Mouse (Mus musculus) stomach, embryonic 14.5 days (tissue): ENCODE measurements around the gene Ralb. TPM values are rescaled to one million over a fixed set of nuclear protein-coding genes. Genes with fewer than 3 reads are reported as not detected.
A peak's percentile ranks its signal among the peaks of the same experiment; 100 is the strongest.

ENCODE experiments used
- ATAC-seq: fragments of 200-750 bp; cut with Nextera tagmentation; 2 replicates; pipeline ENCODE4 v1.8.0; 2017; ENCODE audit warnings: low read depth, moderate TSS enrichment; ENCODE audit not compliant: insufficient number of reproducible peaks, insufficient read depth, low FRiP score
- H3K27ac ChIP-seq: fragments of 300-500 bp; sonication (generic); 2 replicates; pipeline ENCODE4 v1.5.1; 2014; ENCODE audit warnings: mild to moderate bottlenecking, low read length, moderate library complexity, mixed read lengths
- H3K27me3 ChIP-seq: fragments of 300-500 bp; sonication (generic); 2 replicates; pipeline ENCODE4 v1.6.1; 2014; ENCODE audit warnings: low read length, control low read depth, mixed read lengths; ENCODE audit not compliant: control insufficient read depth, insufficient read depth
- H3K36me3 ChIP-seq: fragments of 300-500 bp; sonication (generic); 2 replicates; pipeline ENCODE4 v1.6.1; 2014; ENCODE audit warnings: mild to moderate bottlenecking, control low read depth, low read length, moderate library complexity, mixed read lengths; ENCODE audit not compliant: control insufficient read depth, insufficient read depth
- H3K4me1 ChIP-seq: fragments of 300-500 bp; sonication (generic); 2 replicates; pipeline ENCODE4 v1.6.1; 2014; ENCODE audit warnings: low read length, control low read depth, mixed read lengths; ENCODE audit not compliant: control insufficient read depth, insufficient read depth
- H3K4me2 ChIP-seq: fragments of 300-500 bp; sonication (generic); replicated peaks from 2 replicates; pipeline ENCODE4 v1.6.1; 2014; ENCODE audit warnings: low read depth, low read length, control low read depth
- H3K4me3 ChIP-seq: fragments of 300-500 bp; sonication (generic); 2 replicates; pipeline ENCODE4 v1.5.1; 2014; ENCODE audit warnings: low read depth, low read length, control low read depth
- H3K9ac ChIP-seq: fragments of 300-500 bp; sonication (generic); replicated peaks from 2 replicates; pipeline ENCODE4 v1.6.1; 2014; ENCODE audit warnings: low read depth, mild to moderate bottlenecking, control low read depth, low read length, moderate library complexity, mixed read lengths
- H3K9me3 ChIP-seq: fragments of 300-500 bp; sonication (generic); 2 replicates; pipeline ENCODE4 v1.6.1; 2016; ENCODE audit warnings: low read depth, low read length, control low read depth; ENCODE audit not compliant: control insufficient read depth
- WGBS: fragments of 180-500 bp; shearing (Covaris S2); extraction: QIAGEN DNeasy Blood & Tissue Kit; methylation state at CpG from one replicate; pipeline ENCODE4 v1.1.7; 2014; 5-methylcytosine and 5-hydroxymethylcytosine counted together
- polyA plus RNA-seq: library from polyadenylated mRNA; unstranded; fragments of >200 nt; fragmentation: Nextera tagmentation; extraction: Ambion mirVana; gene quantifications from 2 replicates; pipeline ENCODE4 v1.2.1, GENCODE M21; 2014

The Ralb gene
- polyA plus RNA-seq, 1 experiment from 2014 or later: 103 TPM

DNA sequence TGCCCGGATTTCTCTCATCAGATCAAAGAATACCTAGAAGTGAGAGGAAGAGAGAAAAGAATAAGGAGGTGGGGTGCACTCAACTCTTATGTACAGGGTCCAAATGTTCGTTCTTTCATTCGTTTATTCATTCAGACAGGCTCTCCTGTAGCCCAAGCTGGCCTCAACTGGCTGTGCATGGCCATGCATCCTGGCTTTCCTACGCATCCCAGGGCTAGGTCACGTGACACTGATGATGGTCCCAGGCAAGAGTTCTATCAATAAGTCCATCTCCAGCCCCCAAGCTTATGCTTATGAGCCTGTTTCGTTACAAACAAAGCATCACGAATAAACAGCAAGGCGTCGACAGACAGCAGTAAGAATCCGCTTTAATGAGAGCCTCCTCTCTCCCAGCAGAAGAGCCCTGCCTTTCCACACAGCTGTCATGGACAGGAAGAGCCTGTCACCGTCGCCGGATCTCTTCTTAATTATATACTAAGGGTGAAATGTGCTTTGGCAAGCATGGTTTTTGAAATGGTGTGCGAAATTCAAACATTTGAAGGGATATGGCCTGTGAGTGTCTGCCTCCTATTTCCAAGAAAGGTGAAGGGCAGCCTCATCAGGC, 32.7 kb downstream of the Ralb start:
- H3K27ac ChIP-seq: no peak overlapping the region
- H3K4me1 ChIP-seq: no peaks in the 10 kb centered on the region
- ATAC-seq: no peak
- H3K27me3 ChIP-seq: no peaks in the 10 kb centered on the region
- H3K9me3 ChIP-seq: no peaks in the 10 kb centered on the region
- H3K9ac ChIP-seq: no peak overlapping the region
- WGBS: 55% methylated on average over 14 of the region's 14 CpGs
- no peak overlapping the region for H3K4me2 ChIP-seq
- H3K4me3 ChIP-seq: no peak overlapping the region
- peaks cover 35% of the 10 kb centered on the region for H3K36me3 ChIP-seq

DNA sequence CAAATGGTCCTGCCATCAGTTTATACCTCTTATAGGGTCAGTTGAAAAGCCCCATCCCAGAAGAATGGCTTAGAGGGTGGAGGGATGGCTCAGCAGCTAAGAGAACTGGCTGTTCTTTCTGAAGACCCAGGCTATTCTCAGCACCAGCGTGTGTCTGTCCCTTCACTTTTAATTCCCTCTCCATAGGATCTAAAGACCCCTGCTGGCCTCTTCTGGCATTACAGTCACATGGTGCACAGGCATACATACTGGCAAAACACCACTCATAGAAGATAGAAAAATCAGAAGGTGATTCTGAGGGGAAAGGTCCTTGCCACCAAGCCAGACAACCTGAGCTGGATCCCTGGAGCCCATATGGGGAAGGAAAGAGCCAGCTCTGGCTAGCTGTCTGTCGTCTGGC, 41.2 kb downstream of the Ralb start:
- Histone ChIP-seq H3K36me3 (no peaks in the 10 kb centered on the region), H3K4me1 (no peaks in the 10 kb centered on the region), H3K4me3 (no peak overlapping the region), H3K27me3 (no peaks in the 10 kb centered on the region), H3K4me2 (no peak overlapping the region), H3K9ac (no peak overlapping the region), H3K27ac (no peak overlapping the region), H3K9me3 (no peaks in the 10 kb centered on the region)
- 42% methylated on average over 2 of the region's 2 CpGs for WGBS
- no peak for ATAC-seq

DNA sequence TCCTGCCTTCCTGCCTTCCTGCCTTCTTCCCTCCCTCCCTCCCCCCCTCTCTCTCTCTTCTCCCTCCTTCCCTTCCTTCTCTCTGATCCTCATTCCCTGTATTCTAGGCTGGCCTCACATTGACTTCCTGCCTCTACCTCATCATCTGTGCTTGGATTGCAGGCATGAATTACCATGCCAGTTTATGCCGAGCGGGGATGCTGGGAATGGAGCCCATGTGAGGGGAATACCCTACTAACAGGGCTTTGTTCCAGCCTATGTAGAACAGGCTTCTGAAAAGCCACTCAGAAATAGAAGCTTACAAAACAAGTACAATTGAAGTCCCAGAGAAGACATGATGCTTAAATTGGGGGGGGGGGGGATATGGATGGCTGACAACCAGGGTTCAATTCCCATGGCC, 44.5 kb downstream of the Ralb start:
- no peak for ATAC-seq
- Histone ChIP-seq H3K4me1 (0 out of 2 replicates have a peak, but pooled peaks cover 4% of the 10 kb centered on the region), H3K9ac (no peak overlapping the region), H3K9me3 (no peaks in the 10 kb centered on the region), H3K27me3 (0 out of 2 replicates have a peak, but pooled peaks cover 3% of the 10 kb centered on the region), H3K4me2 (no peak overlapping the region), H3K4me3 (no peak overlapping the region), H3K36me3 (no peaks in the 10 kb centered on the region), H3K27ac (no peak overlapping the region)
- WGBS: 79% methylated on average over 2 of the region's 2 CpGs

DNA sequence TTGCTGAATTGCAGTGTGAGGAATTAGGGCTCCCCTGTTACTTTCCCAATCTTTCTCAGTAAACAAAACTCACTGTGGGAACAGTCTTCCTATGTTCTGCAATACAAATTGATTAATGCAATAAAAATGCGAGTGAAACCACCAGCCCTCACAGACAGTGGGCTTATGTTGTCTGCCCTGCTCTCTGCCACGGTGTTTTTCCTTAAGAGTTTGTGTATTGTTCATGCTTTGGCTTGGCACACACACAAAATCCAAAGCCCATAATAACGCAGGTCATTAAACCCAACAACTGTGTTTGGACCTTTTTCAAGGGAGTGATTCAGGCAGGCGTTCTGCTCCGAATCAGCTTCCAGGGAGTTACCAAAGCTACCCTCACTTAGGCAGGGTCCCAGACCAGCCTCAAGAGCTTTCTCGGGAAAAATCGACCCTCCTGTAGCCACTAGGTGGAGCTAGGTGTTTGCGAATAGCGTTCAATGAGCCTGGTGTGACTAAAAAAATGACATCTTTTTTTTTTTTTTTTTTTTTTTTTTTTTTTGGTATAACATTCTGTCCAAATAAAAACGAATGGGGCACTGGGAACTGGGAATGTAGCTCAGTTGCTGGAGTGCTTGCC, 46.5 kb downstream of the Ralb start:
- Histone ChIP-seq H3K4me2 (no peak overlapping the region), H3K4me3 (no peak overlapping the region)

DNA sequence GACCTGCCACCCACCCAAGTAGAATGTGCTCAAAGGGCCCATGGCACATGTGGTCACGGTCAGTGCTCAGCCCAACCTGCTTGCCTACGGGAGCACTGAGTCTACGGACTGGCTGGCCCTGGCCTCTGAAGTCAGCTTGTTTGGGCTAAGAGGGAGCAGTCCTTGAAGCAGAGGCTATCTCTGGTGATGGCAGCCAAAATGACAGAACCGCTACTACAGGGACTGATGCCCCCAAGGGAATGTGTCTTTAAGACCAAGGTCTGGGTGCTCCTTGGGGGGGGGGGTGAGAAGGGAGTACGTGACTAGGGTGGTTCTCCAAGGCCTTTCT, 47.1 kb downstream of the Ralb start:
- Histone ChIP-seq H3K27ac (no peak overlapping the region), H3K4me3 (no peak overlapping the region), H3K4me1 (0 out of 2 replicates have a peak, but pooled peaks cover 4% of the 10 kb centered on the region), H3K4me2 (0 out of 2 replicates have a peak overlapping the region, but pooled peaks have one; percentile 18), H3K27me3 (0 out of 2 replicates have a peak, but pooled peaks cover 3% of the 10 kb centered on the region), H3K9me3 (no peaks in the 10 kb centered on the region), H3K9ac (no peak overlapping the region), H3K36me3 (no peaks in the 10 kb centered on the region)
- ATAC-seq: no peak
- whole genome bisulfite sequencing: 42% methylated on average over 5 of the region's 5 CpGs

More for the DNA sequence above, 46.5 kb downstream of the Ralb start:
- H3K27ac ChIP-seq: no peak overlapping the region
- no peak overlapping the region for H3K9ac ChIP-seq
- no peak for ATAC-seq
- 13% methylated on average over 10 of the region's 10 CpGs for WGBS
- no peaks in the 10 kb centered on the region for H3K36me3 ChIP-seq
- 0 out of 2 replicates have a peak, but pooled peaks cover 4% of the 10 kb centered on the region for H3K4me1 ChIP-seq
- 0 out of 2 replicates have a peak, but pooled peaks cover 3% of the 10 kb centered on the region for H3K27me3 ChIP-seq
- no peaks in the 10 kb centered on the region for H3K9me3 ChIP-seq

DNA sequence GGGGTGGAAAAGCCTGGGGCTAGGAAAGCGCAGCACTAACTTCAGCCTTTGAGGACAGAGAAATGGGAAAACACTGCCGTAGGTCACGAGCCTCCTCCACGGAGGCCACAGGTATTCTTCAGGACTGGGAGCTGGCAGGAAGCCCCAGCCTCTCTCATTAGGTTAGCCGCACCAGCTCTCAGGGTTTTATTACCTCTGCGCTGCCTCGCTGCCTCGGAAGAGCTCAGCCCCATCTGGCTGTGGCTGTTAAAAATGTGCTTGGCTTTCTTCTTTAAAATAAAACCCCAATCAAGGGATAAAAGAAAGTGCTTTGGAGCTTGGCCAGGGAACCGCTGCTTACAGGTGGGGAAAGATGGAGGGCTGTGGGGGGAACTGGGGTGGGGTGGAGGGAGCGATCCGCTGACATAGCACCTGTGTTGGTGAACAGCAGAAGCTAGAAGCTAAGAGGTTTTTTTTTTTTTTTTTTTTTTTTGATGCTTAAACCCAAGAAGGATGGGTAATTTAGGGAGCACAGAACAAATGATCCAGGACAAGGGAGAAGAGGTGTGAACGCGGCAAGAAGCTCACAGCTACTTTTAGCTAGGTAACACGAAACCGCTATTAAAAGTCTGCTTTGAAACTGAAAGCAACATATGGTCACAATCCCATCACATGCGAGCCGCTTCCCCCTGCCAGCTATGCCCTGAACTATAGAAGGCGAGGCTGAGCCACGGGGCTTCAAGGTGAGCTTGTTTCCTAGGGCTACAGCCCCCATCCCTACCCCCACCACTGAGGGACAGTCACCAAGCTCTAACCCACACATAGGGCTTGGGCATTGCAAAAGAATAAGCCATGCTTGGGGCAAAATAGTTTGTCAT, 47.7 kb downstream of the Ralb start:
- Histone ChIP-seq H3K27ac (no peak overlapping the region), H3K9me3 (no peaks in the 10 kb centered on the region), H3K9ac (no peak overlapping the region), H3K4me3 (no peak overlapping the region), H3K36me3 (no peaks in the 10 kb centered on the region), H3K4me2 (0 out of 2 replicates have a peak overlapping the region, but pooled peaks have one; percentile 18), H3K4me1 (0 out of 2 replicates have a peak, but pooled peaks cover 4% of the 10 kb centered on the region), H3K27me3 (0 out of 2 replicates have a peak, but pooled peaks cover 3% of the 10 kb centered on the region)
- 19% methylated on average over 19 of the region's 19 CpGs for WGBS
- ATAC-seq: no peak

DNA sequence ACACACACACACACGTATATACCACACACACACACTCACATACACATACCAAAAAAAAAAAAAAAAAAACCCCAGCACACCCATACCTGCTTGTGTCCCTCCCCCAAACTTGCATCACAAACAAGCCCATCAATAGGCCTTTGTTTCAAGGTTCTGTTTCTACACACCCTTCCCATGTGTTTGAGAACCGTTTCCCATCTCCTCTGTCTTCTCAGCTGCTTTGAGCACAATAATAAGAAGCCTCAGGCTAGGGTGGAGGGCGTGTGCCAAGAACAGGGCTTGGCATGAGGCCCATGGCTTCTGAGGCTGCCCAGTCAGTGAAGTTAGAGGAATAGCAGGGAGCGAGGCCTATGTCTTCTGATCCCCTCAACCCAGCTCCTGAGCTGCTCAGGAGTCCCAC, 50.9 kb downstream of the Ralb start:
- H3K4me1 ChIP-seq: 0 out of 2 replicates have a peak, but pooled peaks cover 4% of the 10 kb centered on the region
- H3K9ac ChIP-seq: no peak overlapping the region
- WGBS: 67% methylated on average over 3 of the region's 4 CpGs
- no peak for ATAC-seq
- no peak overlapping the region for H3K4me3 ChIP-seq
- H3K36me3 ChIP-seq: no peaks in the 10 kb centered on the region
- no peak overlapping the region for H3K27ac ChIP-seq
- no peak overlapping the region for H3K4me2 ChIP-seq
- H3K27me3 ChIP-seq: 0 out of 2 replicates have a peak, but pooled peaks cover 3% of the 10 kb centered on the region
- no peaks in the 10 kb centered on the region for H3K9me3 ChIP-seq

DNA sequence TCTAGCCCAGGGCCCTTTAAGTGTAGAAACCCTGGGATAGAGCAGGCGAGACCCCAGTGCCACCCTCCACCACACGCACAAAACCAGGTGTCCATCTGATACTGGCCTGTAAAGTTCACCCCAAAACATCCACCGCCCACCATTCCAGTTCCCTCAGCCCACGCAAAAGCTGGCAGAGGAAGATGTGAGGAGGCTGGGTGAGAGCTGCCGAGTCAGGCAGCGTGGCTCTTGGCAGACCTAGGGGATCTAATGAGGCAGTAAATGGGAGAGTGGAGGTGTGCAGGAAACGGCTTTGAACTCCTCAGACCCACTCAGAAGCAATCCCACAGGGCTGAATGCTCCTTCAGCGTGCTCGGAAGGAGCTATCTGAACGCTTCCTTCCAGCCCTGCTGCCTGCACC, 53.2 kb downstream of the Ralb start:
- no peak overlapping the region for H3K9ac ChIP-seq
- 70% methylated on average over 10 of the region's 10 CpGs for WGBS
- no peak overlapping the region for H3K4me3 ChIP-seq
- no peak overlapping the region for H3K4me2 ChIP-seq
- no peaks in the 10 kb centered on the region for H3K9me3 ChIP-seq
- ATAC-seq: no peak
- no peaks in the 10 kb centered on the region for H3K36me3 ChIP-seq
- H3K27me3 ChIP-seq: 0 out of 2 replicates have a peak, but pooled peaks cover 3% of the 10 kb centered on the region
- H3K27ac ChIP-seq: no peak overlapping the region
- no peaks in the 10 kb centered on the region for H3K4me1 ChIP-seq
